Mouse (Mus musculus): ENCODE data around the gene Lgals7. TPM values are rescaled to one million over a fixed set of nuclear protein-coding genes. Genes with fewer than 3 reads are reported as not detected.
A peak's percentile ranks its signal among the peaks of the same experiment; 100 is the strongest.

The Lgals7 gene
- polyA plus RNA-seq, 1 experiment from 2014 or later: 4.7 TPM

DNA sequence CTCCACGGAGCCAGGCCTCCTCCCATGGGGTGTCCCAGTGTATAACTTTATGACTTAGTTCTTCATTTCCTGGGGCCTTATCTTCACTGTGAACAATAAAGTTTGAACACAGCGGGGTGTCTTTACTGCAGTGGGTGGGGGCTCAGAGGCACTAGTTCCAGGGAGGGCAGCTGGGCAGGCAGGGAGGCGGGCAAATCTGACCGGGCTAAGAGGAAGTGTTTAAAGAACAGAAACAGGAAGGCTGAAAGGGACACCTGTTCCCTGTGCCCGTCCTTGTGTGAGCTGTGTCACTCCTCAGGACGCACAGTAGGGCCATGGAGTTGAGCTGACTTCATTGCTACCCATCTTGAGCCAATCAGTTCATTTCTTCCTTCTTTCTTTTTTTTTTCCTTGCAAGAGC is 31.5 kb upstream of the Lgals7 start:
- Histone ChIP-seq H3K9ac (no peak overlapping the region), H3K36me3 (peaks cover 13% of the 10 kb centered on the region), H3K27ac (replicated peaks) (no peak overlapping the region), H3K4me1 (replicated peaks) (no peaks in the 10 kb centered on the region), H3K27me3 (no peaks in the 10 kb centered on the region), H3K4me2 (no peak overlapping the region), H3K9me3 (no peaks in the 10 kb centered on the region), H3K4me3 (no peak overlapping the region)
- WGBS: 75% methylated on average over 6 of the region's 6 CpGs
- no peak for ATAC-seq (ENCODE audit: low FRiP score, low read depth)

DNA sequence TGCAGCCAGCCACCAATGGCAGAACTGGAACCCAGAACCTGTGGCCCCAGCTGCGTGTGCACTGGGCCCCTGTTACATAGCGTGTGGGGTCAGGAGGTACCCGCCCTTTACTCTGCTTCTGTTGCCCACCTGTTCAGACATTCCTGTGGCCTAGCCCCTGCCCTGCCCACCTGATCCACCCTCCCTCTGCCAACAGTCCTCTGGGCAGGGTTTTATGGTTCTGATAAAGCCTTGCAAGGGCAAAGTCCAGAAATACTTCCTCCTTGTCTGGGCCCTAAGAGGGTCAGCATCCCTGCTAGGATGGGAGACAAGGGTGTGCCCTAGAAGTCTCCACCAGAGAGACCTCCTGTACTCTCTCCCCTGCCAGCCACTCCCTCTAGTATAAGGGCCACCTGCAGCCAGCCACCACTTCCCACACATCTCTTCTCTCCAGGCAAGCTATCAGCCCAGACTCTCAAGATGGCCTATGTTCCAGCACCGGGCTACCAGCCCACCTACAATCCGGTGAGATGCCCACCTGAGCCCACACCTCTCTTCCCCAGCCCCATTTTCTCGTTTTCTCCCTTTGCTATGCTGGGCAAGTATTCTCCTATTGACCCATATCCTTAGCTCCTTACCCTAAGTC is 29.8 kb upstream of the Lgals7 start, which contains the start of gene Lgals4:
Lgals4 (plus strand) TSS at position 132 of the 625 bp plus-strand sequence.
- ATAC-seq (ENCODE audit: low FRiP score, low read depth): no peak
- H3K4me1 ChIP-seq (replicated peaks): no peaks in the 10 kb centered on the region
- H3K4me3 ChIP-seq: no peak within 1 kb of the TSS
- no peaks in the 10 kb centered on the region for H3K27me3 ChIP-seq
- no peak within 1 kb of the TSS for H3K9ac ChIP-seq
- peaks cover 13% of the 10 kb centered on the region for H3K36me3 ChIP-seq
- no peaks in the 10 kb centered on the region for H3K9me3 ChIP-seq
- no peak within 1 kb of the TSS for H3K4me2 ChIP-seq
- WGBS: 89% methylated on average over 6 of the region's 6 CpGs
- H3K27ac ChIP-seq (replicated peaks): no peak within 1 kb of the TSS

DNA sequence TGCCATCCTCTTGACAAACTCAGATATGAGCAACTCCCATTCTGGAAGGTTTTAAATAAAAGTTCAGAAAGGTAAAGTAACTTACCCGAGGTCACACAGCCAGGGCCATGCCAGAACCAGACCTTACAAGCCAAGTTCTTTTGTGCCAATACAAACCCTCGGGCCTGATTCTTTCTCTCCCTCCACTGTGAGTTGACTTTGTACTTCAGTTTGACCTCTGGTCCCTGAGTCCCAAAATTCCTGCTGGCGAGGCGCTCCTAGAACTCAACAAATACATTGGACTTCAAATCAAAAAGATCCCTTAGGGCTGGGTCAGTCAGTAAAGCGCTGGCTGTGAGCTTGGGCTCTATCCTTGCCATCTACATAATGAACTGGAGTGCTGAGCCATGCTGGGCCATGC is 26.7 kb upstream of the Lgals7 start:
- WGBS: 85% methylated on average over 5 of the region's 5 CpGs
- Histone ChIP-seq H3K4me1 (replicated peaks) (no peaks in the 10 kb centered on the region), H3K36me3 (no peaks in the 10 kb centered on the region), H3K4me2 (no peak overlapping the region), H3K27me3 (no peaks in the 10 kb centered on the region), H3K4me3 (no peak overlapping the region), H3K9ac (no peak overlapping the region), H3K9me3 (no peaks in the 10 kb centered on the region), H3K27ac (replicated peaks) (no peak overlapping the region)
- no peak for ATAC-seq (ENCODE audit: low FRiP score, low read depth)

DNA sequence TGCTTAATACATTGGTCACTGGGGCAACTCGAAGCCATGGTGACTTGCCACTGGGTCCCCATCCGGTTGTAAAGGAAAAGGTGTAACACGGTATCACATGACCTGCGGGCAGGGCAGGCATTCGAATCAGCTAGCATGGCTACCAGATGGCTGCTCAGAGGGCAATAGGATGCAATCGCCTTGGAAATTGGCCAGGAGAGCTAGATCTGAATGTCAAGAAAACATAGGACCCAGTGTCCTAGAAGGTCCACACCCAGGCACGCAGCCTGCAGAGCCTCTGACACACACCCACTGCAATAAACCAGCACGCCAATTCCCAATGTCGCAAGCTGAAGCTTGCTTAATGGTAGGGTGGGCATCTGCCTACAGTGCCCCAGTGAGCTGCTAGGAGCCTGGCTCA is 25.3 kb upstream of the Lgals7 start:
- H3K9me3 ChIP-seq: no peaks in the 10 kb centered on the region
- H3K27ac ChIP-seq (replicated peaks): no peak overlapping the region
- H3K4me1 ChIP-seq (replicated peaks): no peaks in the 10 kb centered on the region
- no peaks in the 10 kb centered on the region for H3K27me3 ChIP-seq
- no peak overlapping the region for H3K9ac ChIP-seq
- no peak overlapping the region for H3K4me2 ChIP-seq
- no peak overlapping the region for H3K4me3 ChIP-seq
- 82% methylated on average over 9 of the region's 9 CpGs for WGBS
- no peak for ATAC-seq (ENCODE audit: low FRiP score, low read depth)
- H3K36me3 ChIP-seq: no peaks in the 10 kb centered on the region

DNA sequence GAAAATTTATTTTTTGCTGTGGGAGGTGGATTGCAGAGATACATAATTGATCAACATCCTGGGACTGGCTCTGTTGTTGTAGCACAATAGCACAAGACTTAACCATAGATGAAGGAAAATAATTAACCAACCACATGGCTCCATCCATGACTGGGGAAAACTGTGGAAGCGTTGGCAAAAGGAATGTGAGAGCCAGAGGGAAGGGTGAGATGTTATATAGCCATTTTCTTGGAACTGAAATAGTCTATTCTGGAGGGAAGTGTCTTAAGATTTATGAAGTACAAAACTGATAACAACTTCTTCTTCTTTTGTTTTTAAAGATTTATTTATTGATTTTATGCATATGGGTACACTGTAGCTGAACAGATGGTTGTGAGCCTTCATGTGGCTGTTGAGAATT is 16.4 kb upstream of the Lgals7 start:
- Histone ChIP-seq H3K36me3 (no peaks in the 10 kb centered on the region), H3K27ac (replicated peaks) (no peak overlapping the region), H3K4me3 (no peak overlapping the region), H3K9ac (no peak overlapping the region), H3K4me1 (replicated peaks) (no peaks in the 10 kb centered on the region), H3K9me3 (no peaks in the 10 kb centered on the region), H3K4me2 (no peak overlapping the region), H3K27me3 (no peaks in the 10 kb centered on the region)
- 79% methylated on average over 1 of the region's 1 CpGs for WGBS
- ATAC-seq (ENCODE audit: low FRiP score, low read depth): no peak

DNA sequence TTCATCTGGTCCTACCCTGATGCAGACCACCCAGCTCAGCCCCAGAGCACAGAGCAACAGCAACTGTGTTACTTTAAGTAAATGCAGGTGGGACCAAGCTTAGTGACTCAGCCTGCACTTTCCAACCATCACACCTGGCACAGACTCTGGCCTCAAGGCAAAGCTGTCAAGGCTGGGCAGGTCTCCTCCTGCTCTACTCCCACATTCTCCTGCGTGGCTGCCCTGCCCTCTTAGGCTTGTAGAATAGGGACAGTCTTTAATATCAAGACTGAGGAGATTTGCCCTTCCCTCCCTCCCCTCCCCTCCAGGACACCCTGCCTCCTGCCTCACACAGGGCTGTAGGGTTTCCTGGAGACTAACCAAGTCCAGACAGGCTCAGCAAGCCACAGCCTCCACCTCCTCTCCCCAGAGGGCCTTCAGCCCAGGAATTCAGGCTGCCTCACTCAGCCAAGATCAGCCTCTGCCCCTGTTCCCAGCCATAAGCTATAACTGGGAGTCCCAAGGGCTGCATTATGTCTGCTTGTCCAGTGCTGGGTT is 13.9 kb upstream of the Lgals7 start:
- 46% methylated on average over 1 of the region's 1 CpGs for WGBS
- ATAC-seq (ENCODE audit: low FRiP score, low read depth): no peak

DNA sequence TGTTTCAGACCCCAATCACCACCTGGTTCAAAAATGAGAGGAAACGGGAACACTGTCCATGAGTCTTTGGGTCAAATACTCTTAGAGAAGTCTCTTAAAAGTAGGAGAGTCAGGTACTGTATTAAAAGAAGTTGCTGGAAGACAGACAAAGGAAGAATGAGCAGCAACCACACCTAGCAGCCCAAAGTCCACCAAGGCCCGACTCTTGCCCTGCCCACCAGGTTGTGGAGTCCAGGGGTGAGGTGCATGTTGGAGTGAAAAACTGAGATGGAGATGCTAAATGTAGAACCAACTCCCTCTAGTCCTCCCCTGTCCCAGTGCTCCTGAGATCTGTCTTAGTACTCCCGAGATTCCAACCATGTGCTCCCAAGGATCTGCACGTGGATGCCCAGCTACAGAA is 13.0 kb upstream of the Lgals7 start:
- Histone ChIP-seq H3K36me3 (no peaks in the 10 kb centered on the region), H3K27ac (replicated peaks) (no peak overlapping the region), H3K4me1 (replicated peaks) (no peaks in the 10 kb centered on the region), H3K4me3 (no peak overlapping the region), H3K9ac (no peak overlapping the region), H3K4me2 (no peak overlapping the region), H3K27me3 (no peaks in the 10 kb centered on the region), H3K9me3 (no peaks in the 10 kb centered on the region)
- 80% methylated on average over 4 of the region's 4 CpGs for WGBS
- no peak for ATAC-seq (ENCODE audit: low FRiP score, low read depth)

More for the DNA sequence above, 13.9 kb upstream of the Lgals7 start:
- Histone ChIP-seq H3K4me2 (no peak overlapping the region), H3K9me3 (no peaks in the 10 kb centered on the region), H3K36me3 (no peaks in the 10 kb centered on the region), H3K4me3 (no peak overlapping the region), H3K27me3 (no peaks in the 10 kb centered on the region), H3K27ac (replicated peaks) (no peak overlapping the region), H3K9ac (no peak overlapping the region), H3K4me1 (replicated peaks) (no peaks in the 10 kb centered on the region)

DNA sequence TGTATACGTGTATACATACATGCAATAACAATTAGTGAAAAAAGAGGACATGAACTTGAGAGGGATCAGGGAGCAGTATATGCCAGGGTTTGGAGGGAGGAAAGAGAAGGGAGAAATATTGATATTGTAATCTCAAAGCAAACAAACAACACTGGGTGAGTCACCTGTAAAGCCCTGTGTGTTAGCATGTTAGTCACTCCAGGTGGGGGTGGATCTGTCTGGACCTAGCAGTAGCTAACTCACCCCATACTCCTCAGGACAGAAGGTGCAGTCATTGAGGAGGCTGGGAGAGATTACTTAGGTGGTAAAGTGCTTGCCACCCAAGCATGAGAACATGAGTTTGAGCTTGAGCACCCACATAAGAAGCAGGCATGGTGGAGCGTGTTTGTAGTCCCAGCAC is 3.7 kb upstream of the Lgals7 start:
- H3K27ac ChIP-seq (replicated peaks): no peak overlapping the region
- no peak overlapping the region for H3K4me3 ChIP-seq
- H3K4me2 ChIP-seq: no peak overlapping the region
- no peaks in the 10 kb centered on the region for H3K27me3 ChIP-seq
- ATAC-seq (ENCODE audit: low FRiP score, low read depth): no peak
- H3K36me3 ChIP-seq: no peaks in the 10 kb centered on the region
- H3K9me3 ChIP-seq: no peaks in the 10 kb centered on the region
- H3K4me1 ChIP-seq (replicated peaks): peaks cover 12% of the 10 kb centered on the region; the same call in 1 of the 2 replicates
- WGBS: 88% methylated on average over 2 of the region's 2 CpGs
- no peak overlapping the region for H3K9ac ChIP-seq

DNA sequence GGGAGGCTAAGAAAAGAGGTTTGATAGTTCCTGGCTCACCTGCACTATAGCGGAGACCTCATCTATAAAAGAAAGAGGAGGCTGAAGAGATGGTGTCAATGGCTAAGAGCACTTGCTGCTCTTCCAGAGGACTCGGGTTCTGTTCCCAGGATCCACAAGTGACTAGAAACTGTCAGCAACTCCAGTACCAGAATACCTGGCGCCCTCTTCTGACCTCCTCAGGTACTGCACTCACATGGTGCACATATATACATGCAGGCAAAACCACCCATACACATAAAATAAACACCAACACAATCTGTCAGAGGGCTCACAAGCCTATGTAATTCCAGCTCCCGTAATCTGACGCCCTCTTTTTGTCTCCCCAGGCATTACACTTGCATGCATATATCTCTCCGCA is 2.8 kb upstream of the Lgals7 start:
- no peak overlapping the region for H3K4me3 ChIP-seq
- no peaks in the 10 kb centered on the region for H3K27me3 ChIP-seq
- ATAC-seq (ENCODE audit: low FRiP score, low read depth): no peak
- no peak overlapping the region for H3K4me2 ChIP-seq
- H3K27ac ChIP-seq (replicated peaks): no peak overlapping the region
- 89% methylated on average over 6 of the region's 6 CpGs for WGBS
- H3K9me3 ChIP-seq: no peaks in the 10 kb centered on the region
- H3K36me3 ChIP-seq: no peaks in the 10 kb centered on the region
- H3K9ac ChIP-seq: no peak overlapping the region
- peaks cover 16% of the 10 kb centered on the region for H3K4me1 ChIP-seq (replicated peaks)

DNA sequence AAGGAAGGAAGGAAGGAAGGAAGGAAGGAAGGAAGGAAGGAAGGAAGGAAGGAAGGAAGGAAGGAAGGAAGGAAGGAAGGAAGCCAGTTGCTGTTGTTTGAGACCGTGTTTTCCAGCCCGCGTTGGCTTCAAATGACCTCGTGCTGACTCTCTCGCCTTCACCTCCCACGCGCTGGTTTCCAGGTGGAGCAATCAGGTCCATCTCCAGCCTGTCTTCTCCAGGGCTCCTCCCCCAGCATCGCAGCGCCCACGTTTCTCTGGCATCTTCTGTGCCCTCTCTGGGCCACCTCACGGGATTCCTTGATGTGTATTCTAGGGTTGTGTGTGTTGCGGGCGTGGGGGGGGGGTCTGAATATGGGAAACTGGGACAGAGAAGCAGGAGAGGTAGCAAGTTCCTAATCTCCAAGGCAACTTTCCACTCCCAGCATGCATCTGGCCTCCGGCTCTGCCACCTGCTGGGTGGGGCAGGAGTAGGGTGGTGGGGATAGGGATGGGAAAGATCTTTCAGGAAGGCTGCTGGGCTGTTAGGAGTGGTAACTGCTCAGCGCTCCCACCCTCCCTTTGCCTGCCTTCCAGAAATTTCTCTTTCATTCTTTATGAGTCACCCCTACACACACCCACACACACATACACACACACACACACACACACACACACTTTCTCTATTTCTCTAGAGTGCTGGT is 695 bp upstream of the Lgals7 start:
- WGBS: 78% methylated on average over 15 of the region's 15 CpGs
- H3K36me3 ChIP-seq: no peaks in the 10 kb centered on the region
- no peak overlapping the region for H3K9ac ChIP-seq
- H3K27me3 ChIP-seq: no peaks in the 10 kb centered on the region
- no peak overlapping the region for H3K4me3 ChIP-seq
- no peak overlapping the region for H3K27ac ChIP-seq (replicated peaks)
- ATAC-seq (ENCODE audit: low FRiP score, low read depth): no peak
- H3K4me1 ChIP-seq (replicated peaks): peaks cover 19% of the 10 kb centered on the region
- no peaks in the 10 kb centered on the region for H3K9me3 ChIP-seq
- no peak overlapping the region for H3K4me2 ChIP-seq

DNA sequence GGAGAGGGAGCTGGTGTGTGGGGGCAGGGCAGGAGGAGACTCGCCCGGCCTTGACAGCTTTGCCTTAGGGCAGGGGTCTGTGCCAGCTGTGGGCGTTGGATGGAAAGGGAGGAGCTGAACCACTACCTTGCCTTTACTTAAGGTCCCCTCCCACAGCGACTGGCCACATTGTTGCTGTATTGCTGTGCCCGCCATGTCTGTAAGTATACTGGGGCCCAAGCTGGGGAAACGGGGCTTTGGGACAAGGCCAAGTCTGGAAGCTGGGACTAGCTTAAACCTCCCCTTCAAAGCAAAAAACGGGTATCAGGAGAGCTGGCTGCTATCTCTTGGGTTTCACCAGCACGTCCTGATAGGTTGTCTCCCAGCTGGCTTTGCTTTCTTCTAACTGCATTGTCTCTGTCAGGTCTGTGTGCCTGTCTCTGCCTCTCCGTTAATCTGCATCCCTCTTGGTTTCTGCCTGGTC is 666 bp downstream of the Lgals7 start:
- Histone ChIP-seq H3K36me3 (no peaks in the 10 kb centered on the region), H3K4me1 (replicated peaks) (peaks cover 19% of the 10 kb centered on the region), H3K9ac (no peak overlapping the region), H3K27me3 (no peaks in the 10 kb centered on the region), H3K4me2 (peak overlapping the region; percentile 23; the same call in 1 of the 2 replicates), H3K27ac (replicated peaks) (no peak overlapping the region), H3K9me3 (no peaks in the 10 kb centered on the region), H3K4me3 (no peak overlapping the region)
- no peak for ATAC-seq (ENCODE audit: low FRiP score, low read depth)
- WGBS: 33% methylated on average over 9 of the region's 9 CpGs

DNA sequence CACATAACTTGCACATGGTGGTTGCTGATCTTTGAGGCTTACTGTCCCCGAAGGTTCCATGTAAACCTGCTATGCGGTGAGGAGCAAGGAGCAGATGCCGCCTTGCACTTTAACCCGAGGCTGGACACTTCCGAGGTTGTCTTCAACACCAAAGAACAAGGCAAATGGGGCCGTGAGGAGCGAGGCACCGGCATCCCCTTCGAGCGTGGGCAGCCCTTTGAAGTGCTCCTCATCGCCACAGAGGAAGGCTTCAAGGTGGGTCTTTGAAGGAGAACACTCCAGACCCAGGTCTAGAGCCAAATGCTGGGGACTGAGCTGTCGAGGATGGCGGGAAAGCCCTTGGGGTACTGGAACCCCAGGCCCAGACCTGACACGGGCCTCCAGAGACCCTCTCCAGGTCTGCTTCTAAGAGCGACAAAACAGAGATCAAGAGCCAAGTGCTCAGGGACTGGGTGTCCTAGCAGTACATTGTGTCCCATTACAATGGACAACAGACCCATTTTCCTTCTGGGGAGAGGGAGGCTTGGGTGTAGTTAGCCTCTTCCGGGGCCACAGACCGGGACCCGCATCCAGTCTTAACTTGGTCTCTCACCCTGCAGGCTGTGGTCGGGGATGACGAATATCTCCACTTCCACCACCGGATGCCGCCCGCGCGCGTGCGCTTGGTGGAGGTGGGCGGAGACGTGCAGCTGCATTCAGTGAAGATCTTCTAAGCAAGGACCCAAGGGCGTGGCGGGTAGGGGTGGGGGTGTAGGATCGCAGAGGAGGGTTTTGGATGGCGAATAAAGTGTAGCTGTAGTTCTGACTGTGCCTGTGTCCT is 2.0 kb downstream of the Lgals7 start:
- peaks cover 19% of the 10 kb centered on the region for H3K4me1 ChIP-seq (replicated peaks)
- no peak overlapping the region for H3K27ac ChIP-seq (replicated peaks)
- 0 out of 2 replicates have a peak overlapping the region, but pooled peaks have one; percentile 14 for H3K9ac ChIP-seq
- H3K4me2 ChIP-seq: peak overlapping the region; percentile 54
- H3K36me3 ChIP-seq: no peaks in the 10 kb centered on the region
- peak overlapping the region; percentile 28 for H3K4me3 ChIP-seq
- H3K9me3 ChIP-seq: no peaks in the 10 kb centered on the region
- H3K27me3 ChIP-seq: no peaks in the 10 kb centered on the region
- peak; percentile 69 for ATAC-seq (ENCODE audit: low FRiP score, low read depth)
- WGBS: 49% methylated on average over 33 of the region's 33 CpGs
